Mouse (Mus musculus): ENCODE measurements around the gene Cdh26. TPM values are rescaled to one million over a fixed set of nuclear protein-coding genes. Genes with fewer than 3 reads are reported as not detected.

The Cdh26 gene
- polyA plus RNA-seq, 1 experiment from 2014 or later, result not detected

GRCm38 (mm10) chr2:178506056-178506455 lies 75.7 kb downstream of the Cdh26 start:
- H3K36me3 ChIP-seq (ENCODE audit: insufficient read depth), result no peaks in the 10 kb centered on the region
- H3K27me3 ChIP-seq (ENCODE audit: insufficient read depth, low read length), result no peaks in the 10 kb centered on the region
- no peaks in the 10 kb centered on the region for H3K4me1 ChIP-seq (ENCODE audit: insufficient read depth)
- TF ChIP-seq CTCF (IDR thresholded peaks at IDR 0.05; ENCODE audit: low read depth), result no peak
- no peak for DNase-seq
- H3K4me2 ChIP-seq, result no peak overlapping the region
- no peak overlapping the region for H3K4me3 ChIP-seq (ENCODE audit: low read depth, low read length)
- H3K9ac ChIP-seq, result no peak overlapping the region
- no peak overlapping the region for H3K27ac ChIP-seq (ENCODE audit: low read depth)
- H3K9me3 ChIP-seq (ENCODE audit: low read depth, low read length), result no peaks in the 10 kb centered on the region
- ATAC-seq (ENCODE audit: insufficient read depth), result no peak
- WGBS, result 42% methylated on average over 12 of the region's 12 CpGs

GRCm38 (mm10) chr2:178507379-178508014 lies 77.2 kb downstream of the Cdh26 start:
- Histone ChIP-seq H3K36me3 (ENCODE audit: insufficient read depth) (no peaks in the 10 kb centered on the region), H3K4me2 (no peak overlapping the region), H3K4me1 (ENCODE audit: insufficient read depth) (no peaks in the 10 kb centered on the region), H3K27me3 (ENCODE audit: insufficient read depth, low read length) (no peaks in the 10 kb centered on the region), H3K27ac (ENCODE audit: low read depth) (no peak overlapping the region), H3K9ac (no peak overlapping the region), H3K9me3 (ENCODE audit: low read depth, low read length) (no peaks in the 10 kb centered on the region), H3K4me3 (ENCODE audit: low read depth, low read length) (no peak overlapping the region)
- ATAC-seq (ENCODE audit: insufficient read depth), result peak; percentile 47; the same call in 1 of the 2 replicates
- 40% methylated on average over 6 of the region's 6 CpGs for WGBS
- peak; percentile 93 for TF ChIP-seq CTCF (IDR thresholded peaks at IDR 0.05; ENCODE audit: low read depth)
- peak; percentile 86 for DNase-seq

- H3K27me3 ChIP-seq (ENCODE audit: insufficient read depth, low read length), result no peaks in the 10 kb centered on the region
- H3K9ac ChIP-seq, result no peak overlapping the region; the same call in 1 of the 2 replicates
- DNase-seq, result no peak
- ATAC-seq (ENCODE audit: insufficient read depth), result no peak
- 34% methylated on average over 6 of the region's 6 CpGs for WGBS
- no peak overlapping the region for H3K27ac ChIP-seq (ENCODE audit: low read depth)
- no peaks in the 10 kb centered on the region for H3K9me3 ChIP-seq (ENCODE audit: low read depth, low read length)
- H3K4me2 ChIP-seq, result no peak overlapping the region
- no peaks in the 10 kb centered on the region for H3K36me3 ChIP-seq (ENCODE audit: insufficient read depth)
- no peaks in the 10 kb centered on the region for H3K4me1 ChIP-seq (ENCODE audit: insufficient read depth)
- no peak for TF ChIP-seq CTCF (IDR thresholded peaks at IDR 0.05; ENCODE audit: low read depth)
- H3K4me3 ChIP-seq (ENCODE audit: low read depth, low read length), result no peak overlapping the region
Measured at GRCm38 (mm10) chr2:178508279-178508678, 77.9 kb downstream of the Cdh26 start.

GRCm38 (mm10) chr2:178513043-178513442 lies 82.7 kb downstream of the Cdh26 start:
- Histone ChIP-seq H3K4me3 (ENCODE audit: low read depth, low read length) (no peak overlapping the region), H3K36me3 (ENCODE audit: insufficient read depth) (no peaks in the 10 kb centered on the region), H3K9ac (no peak overlapping the region), H3K4me2 (no peak overlapping the region), H3K27me3 (ENCODE audit: insufficient read depth, low read length) (no peaks in the 10 kb centered on the region), H3K27ac (ENCODE audit: low read depth) (no peak overlapping the region), H3K9me3 (ENCODE audit: low read depth, low read length) (no peaks in the 10 kb centered on the region), H3K4me1 (ENCODE audit: insufficient read depth) (no peaks in the 10 kb centered on the region)
- 71% methylated on average over 4 of the region's 4 CpGs for WGBS
- DNase-seq (no peak), ATAC-seq (ENCODE audit: insufficient read depth) (no peak)
- TF ChIP-seq CTCF (IDR thresholded peaks at IDR 0.05; ENCODE audit: low read depth), result no peak

- no peak overlapping the region for H3K27ac ChIP-seq (ENCODE audit: low read depth)
- H3K36me3 ChIP-seq (ENCODE audit: insufficient read depth), result no peaks in the 10 kb centered on the region
- H3K4me1 ChIP-seq (ENCODE audit: insufficient read depth), result no peaks in the 10 kb centered on the region
- H3K4me2 ChIP-seq, result no peak overlapping the region
- H3K4me3 ChIP-seq (ENCODE audit: low read depth, low read length), result no peak overlapping the region
- H3K9ac ChIP-seq, result no peak overlapping the region
- ATAC-seq (ENCODE audit: insufficient read depth), result no peak
- DNase-seq, result no peak
- H3K9me3 ChIP-seq (ENCODE audit: low read depth, low read length), result no peaks in the 10 kb centered on the region
- WGBS, result 50% methylated on average over 16 of the region's 16 CpGs
- H3K27me3 ChIP-seq (ENCODE audit: insufficient read depth, low read length), result no peaks in the 10 kb centered on the region
- no peak for TF ChIP-seq CTCF (IDR thresholded peaks at IDR 0.05; ENCODE audit: low read depth)
Measured at GRCm38 (mm10) chr2:178513636-178514071, 83.3 kb downstream of the Cdh26 start.

- no peak overlapping the region for H3K27ac ChIP-seq (ENCODE audit: low read depth)
- H3K36me3 ChIP-seq (ENCODE audit: insufficient read depth), result no peaks in the 10 kb centered on the region
- WGBS, result 73% methylated on average over 5 of the region's 5 CpGs
- no peaks in the 10 kb centered on the region for H3K4me1 ChIP-seq (ENCODE audit: insufficient read depth)
- DNase-seq (no peak), ATAC-seq (ENCODE audit: insufficient read depth) (0 out of 2 replicates have a peak, but pooled peaks have one; percentile 16)
- H3K27me3 ChIP-seq (ENCODE audit: insufficient read depth, low read length), result no peaks in the 10 kb centered on the region
- no peak overlapping the region for H3K9ac ChIP-seq
- no peak overlapping the region for H3K4me2 ChIP-seq
- H3K9me3 ChIP-seq (ENCODE audit: low read depth, low read length), result no peaks in the 10 kb centered on the region
- TF ChIP-seq CTCF (IDR thresholded peaks at IDR 0.05; ENCODE audit: low read depth), result 0 out of 2 replicates have a peak, but pooled peaks have one; percentile 33
- no peak overlapping the region for H3K4me3 ChIP-seq (ENCODE audit: low read depth, low read length)
Measured at GRCm38 (mm10) chr2:178516421-178516820, 86.1 kb downstream of the Cdh26 start.

GRCm38 (mm10) chr2:178516941-178517340 lies 86.6 kb downstream of the Cdh26 start:
- no peaks in the 10 kb centered on the region for H3K36me3 ChIP-seq (ENCODE audit: insufficient read depth)
- no peaks in the 10 kb centered on the region for H3K27me3 ChIP-seq (ENCODE audit: insufficient read depth, low read length)
- H3K4me1 ChIP-seq (ENCODE audit: insufficient read depth), result no peaks in the 10 kb centered on the region
- H3K9me3 ChIP-seq (ENCODE audit: low read depth, low read length), result no peaks in the 10 kb centered on the region
- no peak overlapping the region for H3K27ac ChIP-seq (ENCODE audit: low read depth)
- no peak overlapping the region for H3K4me2 ChIP-seq
- 62% methylated on average over 9 of the region's 9 CpGs for WGBS
- no peak overlapping the region for H3K9ac ChIP-seq
- TF ChIP-seq CTCF (IDR thresholded peaks at IDR 0.05; ENCODE audit: low read depth), result no peak
- no peak for DNase-seq
- ATAC-seq (ENCODE audit: insufficient read depth), result no peak
- no peak overlapping the region for H3K4me3 ChIP-seq (ENCODE audit: low read depth, low read length)

Measured in lung, embryonic 14.5 days (tissue).